ENCODE assay signal across 16 mouse cellular contexts in genomic region chr7:91397827-91398226, GRCm38 (mm10).
"Had no signal": no experiment of that assay in that cellular context is flagged by ENCODE, and none has a peak within 500 bp of the region (broad histone marks: within the 10 kb centered on the region; RNA-seq: fewer than 3 reads in every experiment).

No protein-coding gene starts in this region.

- H3K36me3 ChIP-seq: kidney, embryonic 15.5 days; liver, embryonic 13.5 days; midbrain, embryonic 13.5 days had no signal

- H3K27ac ChIP-seq: kidney, embryonic 15.5 days; left cerebral cortex, adult 2 months; liver, embryonic 13.5 days; macrophage; midbrain, embryonic 13.5 days; stomach, postnatal 0 days had no signal

- H3K4me2 ChIP-seq: kidney, embryonic 15.5 days; liver, embryonic 13.5 days; lung, embryonic 14.5 days; midbrain, embryonic 13.5 days had no signal

- DNase-seq: kidney, postnatal 10 days; kidney, postnatal 36 days; layer of hippocampus, postnatal 36 days; liver, embryonic 13.5 days; lung, embryonic 14.5 days; right cerebral cortex, postnatal 14 days; right cerebral cortex, postnatal 4 days; thymus, adult 2 months; thymus, postnatal 14 days; thymus, postnatal 4 days had no signal

- H3K9me3 ChIP-seq: kidney, embryonic 15.5 days; liver, embryonic 13.5 days; midbrain, embryonic 13.5 days had no signal

- H3K9ac ChIP-seq: kidney, embryonic 15.5 days; liver, embryonic 13.5 days; lung, embryonic 14.5 days; midbrain, embryonic 13.5 days had no signal

- H3K4me3 ChIP-seq: kidney, embryonic 15.5 days; left cerebral cortex, adult 2 months; liver, embryonic 13.5 days; midbrain, embryonic 13.5 days had no signal

- ATAC-seq: lung, postnatal 0 days; midbrain, embryonic 13.5 days had no signal

- H3K27me3 ChIP-seq: kidney, embryonic 15.5 days; liver, embryonic 13.5 days; midbrain, embryonic 13.5 days had no signal

- H3K4me1 ChIP-seq: kidney, embryonic 15.5 days; liver, embryonic 13.5 days had no signal
